Mouse (Mus musculus) lung, embryonic 16.5 days (tissue): ENCODE data around the gene Josd1. TPM values are rescaled to one million over a fixed set of nuclear protein-coding genes. Genes with fewer than 3 reads are reported as not detected.
A peak's percentile ranks its signal among the peaks of the same experiment; 100 is the strongest.

Experiments
- ATAC-seq: fragments of 200-750 bp; cut with Nextera tagmentation; 2 replicates; pipeline ENCODE4 v1.8.0; 2017; ENCODE audit warnings: low read depth, mild to moderate bottlenecking, moderate library complexity
- H3K27ac ChIP-seq: fragments of 300-500 bp; sonication (generic); 2 replicates; pipeline ENCODE4 v1.5.1; 2014; ENCODE audit warnings: mild to moderate bottlenecking, control low read depth, low read length
- H3K27me3 ChIP-seq: fragments of 300-500 bp; sonication (generic); 2 replicates; pipeline ENCODE4 v1.6.1; 2014; ENCODE audit warnings: low read depth, low read length, mixed read lengths; ENCODE audit not compliant: control insufficient read depth, insufficient read depth
- H3K36me3 ChIP-seq: fragments of 300-500 bp; sonication (generic); 2 replicates; pipeline ENCODE4 v1.6.1; 2014; ENCODE audit warnings: low read length; ENCODE audit not compliant: control insufficient read depth, insufficient read depth
- H3K4me1 ChIP-seq: fragments of 300-500 bp; sonication (generic); replicated peaks from 2 replicates; pipeline ENCODE4 v1.6.1; 2014; ENCODE audit warnings: low read length, mixed read lengths; ENCODE audit not compliant: control insufficient read depth, insufficient read depth
- H3K4me2 ChIP-seq: fragments of 300-500 bp; sonication (generic); 2 replicates; pipeline ENCODE4 v1.6.1; 2014; ENCODE audit warnings: low read depth, low read length, control low read depth
- H3K4me3 ChIP-seq: fragments of 300-500 bp; sonication (generic); 2 replicates; pipeline ENCODE4 v1.5.1; 2014; ENCODE audit warnings: mild to moderate bottlenecking, low read length, control low read depth
- H3K9ac ChIP-seq: fragments of 300-500 bp; sonication (generic); 2 replicates; pipeline ENCODE4 v1.6.1; 2014; ENCODE audit warnings: low read length, control low read depth
- H3K9me3 ChIP-seq: fragments of 300-500 bp; sonication (generic); 2 replicates; pipeline ENCODE4 v1.6.1; 2016; ENCODE audit warnings: low read length; ENCODE audit not compliant: control insufficient read depth
- WGBS: fragments of 180-500 bp; shearing (Covaris S2); extraction: QIAGEN DNeasy Blood & Tissue Kit; methylation state at CpG from one replicate; pipeline ENCODE4 v1.1.7; 2014; 5-methylcytosine and 5-hydroxymethylcytosine counted together
- polyA plus RNA-seq: library from polyadenylated mRNA; unstranded; fragments of >200 nt; fragmentation: Nextera tagmentation; extraction: Ambion mirVana; gene quantifications from 2 replicates; pipeline ENCODE4 v1.2.1, GENCODE M21; 2015

Gene Josd1
- polyA plus RNA-seq, 1 experiment from 2014 or later, result 15.8 TPM

DNA sequence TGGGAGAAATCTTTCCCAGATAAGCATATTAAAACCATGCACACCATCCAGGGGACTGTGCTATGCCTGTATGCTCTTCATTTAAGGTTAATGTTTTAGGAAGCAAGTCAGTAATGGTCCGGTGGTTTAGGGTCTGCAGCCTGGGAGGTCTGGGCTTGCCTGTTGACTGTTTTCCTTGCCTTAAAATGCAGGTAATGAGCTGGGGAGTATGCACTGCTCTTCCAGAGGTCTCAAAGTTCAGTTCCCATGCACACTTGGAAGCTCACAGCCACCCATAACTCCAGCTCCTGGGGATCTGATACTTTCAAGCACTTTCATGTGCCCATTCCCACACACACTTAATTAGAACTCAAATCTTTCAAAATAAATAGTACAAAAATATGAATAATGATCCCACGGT is 8.8 kb upstream of the Josd1 start:
- no peak overlapping the region for H3K27ac ChIP-seq
- H3K4me1 ChIP-seq, result peaks cover 12% of the 10 kb centered on the region
- no peak for ATAC-seq
- no peak overlapping the region for H3K4me3 ChIP-seq
- no peak overlapping the region for H3K4me2 ChIP-seq
- H3K9ac ChIP-seq, result no peak overlapping the region
- no peaks in the 10 kb centered on the region for H3K9me3 ChIP-seq
- peaks cover 3% of the 10 kb centered on the region; the same call in 1 of the 2 replicates for H3K36me3 ChIP-seq
- 91% methylated on average over 2 of the region's 2 CpGs for WGBS
- no peaks in the 10 kb centered on the region for H3K27me3 ChIP-seq

GRCm38 (mm10) chr15:79695516-79695915 is 7.8 kb upstream of the Josd1 start:
- ATAC-seq, result no peak

DNA sequence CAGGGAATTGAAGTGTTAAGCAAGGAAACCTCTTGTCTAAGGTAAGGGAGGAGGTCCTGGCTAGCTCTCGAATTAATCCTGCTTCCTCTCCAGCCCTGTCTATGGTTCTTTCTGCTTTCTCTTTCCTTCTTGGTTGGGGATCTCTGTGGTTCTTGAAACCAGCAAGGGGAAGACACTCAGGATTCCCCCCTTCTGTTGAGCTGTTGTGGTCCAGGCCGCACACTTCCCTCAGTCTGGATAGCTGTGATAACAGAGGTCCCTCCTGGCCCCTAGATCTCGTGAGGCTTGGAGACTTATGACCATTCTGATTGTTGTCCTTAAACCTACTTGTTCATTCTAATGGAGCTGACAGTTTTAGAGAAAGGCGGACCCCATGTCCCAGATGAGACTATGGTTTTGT is 6.8 kb upstream of the Josd1 start:
- H3K4me1 ChIP-seq, result peaks cover 18% of the 10 kb centered on the region
- no peak overlapping the region for H3K4me2 ChIP-seq
- no peak for ATAC-seq
- WGBS, result 85% methylated on average over 4 of the region's 4 CpGs
- H3K27ac ChIP-seq, result no peak overlapping the region
- H3K36me3 ChIP-seq, result peaks cover 3% of the 10 kb centered on the region; the same call in 1 of the 2 replicates
- H3K9me3 ChIP-seq, result no peaks in the 10 kb centered on the region
- no peak overlapping the region for H3K4me3 ChIP-seq
- H3K27me3 ChIP-seq, result no peaks in the 10 kb centered on the region
- no peak overlapping the region for H3K9ac ChIP-seq

More at GRCm38 (mm10) chr15:79695516-79695915, 7.8 kb upstream of the Josd1 start:
- peaks cover 3% of the 10 kb centered on the region; the same call in 1 of the 2 replicates for H3K36me3 ChIP-seq
- no peak overlapping the region for H3K4me2 ChIP-seq
- 21% methylated on average over 3 of the region's 3 CpGs for WGBS
- no peak overlapping the region for H3K27ac ChIP-seq
- no peak overlapping the region for H3K9ac ChIP-seq
- H3K4me3 ChIP-seq, result no peak overlapping the region
- peaks cover 13% of the 10 kb centered on the region for H3K4me1 ChIP-seq
- H3K9me3 ChIP-seq, result no peaks in the 10 kb centered on the region
- no peaks in the 10 kb centered on the region for H3K27me3 ChIP-seq

- Histone ChIP-seq H3K9me3 (no peaks in the 10 kb centered on the region), H3K9ac (0 out of 2 replicates have a peak overlapping the region, but pooled peaks have one; percentile 5), H3K27ac (no peak overlapping the region), H3K36me3 (peaks cover 3% of the 10 kb centered on the region; the same call in 1 of the 2 replicates), H3K4me2 (no peak overlapping the region; the same call in 1 of the 2 replicates), H3K4me3 (no peak overlapping the region), H3K27me3 (no peaks in the 10 kb centered on the region), H3K4me1 (peaks cover 19% of the 10 kb centered on the region)
- ATAC-seq, result no peak
- 68% methylated on average over 11 of the region's 11 CpGs for WGBS
Observed at GRCm38 (mm10) chr15:79693740-79694139, 6.0 kb upstream of the Josd1 start.

DNA sequence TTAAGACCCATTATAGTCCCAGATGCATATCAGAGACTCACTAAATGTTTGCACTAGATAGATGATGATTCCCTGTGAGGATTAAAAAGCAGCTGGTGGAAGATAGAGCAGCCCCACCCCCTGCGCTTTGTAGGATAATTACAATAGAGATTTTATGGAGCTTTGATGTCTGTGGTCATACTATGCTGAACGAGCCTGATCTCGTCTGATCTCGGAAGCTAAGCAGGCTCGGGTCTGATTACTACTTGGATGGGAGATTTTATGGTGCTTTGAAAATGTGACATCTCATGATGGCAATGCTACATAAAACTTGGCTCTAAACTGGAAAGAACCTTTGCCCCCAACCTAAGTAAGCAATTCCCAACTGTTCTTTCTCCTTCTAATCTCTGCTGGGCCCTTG is 4.6 kb upstream of the Josd1 start:
- peak overlapping the region; percentile 98; the same call in 1 of the 2 replicates for H3K4me2 ChIP-seq
- no peak overlapping the region for H3K4me3 ChIP-seq

DNA sequence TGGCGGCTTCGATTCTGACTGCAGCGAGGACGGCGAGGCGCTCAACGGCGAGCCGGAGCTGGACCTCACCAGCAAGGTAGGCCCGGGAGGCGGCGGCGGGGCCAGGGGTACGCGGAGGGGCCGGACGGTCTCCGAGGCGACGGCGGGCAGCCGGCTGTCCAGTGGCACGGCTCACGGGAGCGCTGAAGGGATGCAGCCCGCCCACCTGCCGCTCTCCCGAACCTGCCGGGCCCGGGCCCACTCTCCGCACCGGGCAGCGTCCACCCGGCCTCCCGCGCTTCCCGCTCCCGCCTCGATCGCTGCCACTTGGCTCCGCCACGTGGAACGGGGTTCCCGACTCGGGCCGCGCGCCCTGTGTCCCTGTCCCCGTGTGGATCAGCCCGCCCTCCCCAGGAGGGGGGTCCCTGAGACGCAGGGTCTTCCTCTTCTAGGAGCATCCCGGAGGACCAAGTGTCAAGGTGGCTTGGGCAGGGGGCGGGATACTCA is 3.3 kb upstream of the Josd1 start:
- Histone ChIP-seq H3K9ac (peak overlapping the region; percentile 94), H3K4me1 (peaks cover 22% of the 10 kb centered on the region), H3K36me3 (peaks cover 3% of the 10 kb centered on the region; the same call in 1 of the 2 replicates), H3K27ac (peak overlapping the region; percentile 71), H3K4me3 (peak overlapping the region; percentile 89), H3K4me2 (peak overlapping the region; percentile 98), H3K9me3 (no peaks in the 10 kb centered on the region), H3K27me3 (no peaks in the 10 kb centered on the region)
- 0% methylated on average over 40 of the region's 53 CpGs for WGBS
- peak; percentile 5 for ATAC-seq

More for the DNA sequence above, 4.6 kb upstream of the Josd1 start:
- Histone ChIP-seq H3K27me3 (no peaks in the 10 kb centered on the region), H3K27ac (no peak overlapping the region), H3K36me3 (peaks cover 3% of the 10 kb centered on the region; the same call in 1 of the 2 replicates), H3K9me3 (no peaks in the 10 kb centered on the region), H3K4me1 (peaks cover 19% of the 10 kb centered on the region), H3K9ac (no peak overlapping the region)
- no peak for ATAC-seq
- WGBS, result 85% methylated on average over 5 of the region's 5 CpGs

DNA sequence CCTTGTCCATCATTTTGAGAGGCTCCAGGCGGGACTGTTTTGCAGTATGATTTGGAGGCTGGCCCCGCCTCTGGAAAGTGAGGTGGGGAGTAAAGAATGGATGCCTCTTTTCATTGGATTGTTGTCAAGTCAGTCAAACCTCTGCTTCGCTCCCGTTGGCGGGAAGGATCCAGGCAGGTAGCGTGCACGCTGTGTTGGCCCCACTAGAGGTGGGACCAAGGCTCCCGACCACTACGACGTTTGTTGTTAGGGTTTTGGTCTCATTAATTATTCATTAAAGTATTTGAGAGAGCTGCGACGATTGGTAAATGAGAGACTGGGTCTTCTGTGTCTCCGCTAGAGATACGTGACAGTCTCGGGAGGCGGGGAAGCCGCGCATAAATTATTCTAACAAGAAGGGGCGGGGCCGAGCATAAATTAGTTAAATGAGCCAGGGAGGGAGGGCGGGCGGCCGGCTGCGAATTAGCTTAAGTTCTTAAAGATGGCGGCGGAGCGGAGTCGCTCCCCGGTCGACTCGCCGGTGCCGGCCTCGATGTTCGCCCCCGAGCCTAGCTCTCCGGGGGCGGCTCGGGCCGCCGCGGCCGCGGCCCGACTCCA is 2.8 kb upstream of the Josd1 start, which contains the start of gene Gtpbp1:
TSS of gene Gtpbp1 (plus strand) at position 420 of the 597 bp plus-strand sequence.
- H3K27me3 ChIP-seq, result no peaks in the 10 kb centered on the region
- H3K4me1 ChIP-seq, result peaks cover 28% of the 10 kb centered on the region
- peak within 1 kb of the TSS; percentile 89 for H3K4me3 ChIP-seq
- ATAC-seq, result peak; percentile 95
- peak within 1 kb of the TSS; percentile 94 for H3K9ac ChIP-seq
- WGBS, result under 1% methylated on average over 41 of the region's 45 CpGs
- peaks cover 3% of the 10 kb centered on the region; the same call in 1 of the 2 replicates for H3K36me3 ChIP-seq
- no peaks in the 10 kb centered on the region for H3K9me3 ChIP-seq
- peak within 1 kb of the TSS; percentile 98 for H3K4me2 ChIP-seq
- peak within 1 kb of the TSS; percentile 71 for H3K27ac ChIP-seq

DNA sequence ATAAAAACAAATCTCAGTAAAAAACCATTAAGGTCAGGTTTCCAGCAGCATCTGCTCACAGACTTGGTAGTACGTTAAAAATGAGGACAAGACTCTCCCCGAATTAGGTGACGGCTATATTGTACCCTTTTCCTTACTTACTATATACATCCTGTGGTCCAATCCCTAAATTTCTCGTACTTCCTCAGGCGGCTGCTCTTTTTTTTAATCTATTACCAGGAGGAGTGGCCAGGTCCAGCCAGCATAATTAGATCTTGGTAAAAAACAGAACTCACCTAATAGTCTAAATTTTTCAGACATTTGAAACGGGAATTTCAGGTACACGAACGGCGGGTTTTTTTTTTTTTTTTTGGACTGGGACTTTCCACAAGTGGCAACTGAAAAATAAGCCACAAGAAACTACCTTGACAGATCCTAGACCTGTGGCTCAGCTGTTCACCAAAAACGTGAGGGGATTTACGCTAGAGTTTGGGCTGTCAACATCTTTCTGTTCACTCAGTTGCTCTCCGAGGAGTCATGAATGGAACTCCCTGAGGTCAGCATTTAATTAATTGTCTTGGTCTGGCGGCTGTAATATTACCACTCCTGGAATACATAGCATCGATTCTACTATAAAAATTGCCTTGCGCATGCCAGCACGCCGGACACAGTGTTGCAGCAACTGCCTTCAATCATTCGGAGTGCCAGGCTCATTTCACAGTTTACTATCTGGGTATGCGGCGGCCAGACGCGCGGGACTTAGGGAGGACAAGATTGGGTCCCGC is 2.1 kb upstream of the Josd1 start:
- peak overlapping the region; percentile 21 for H3K9ac ChIP-seq
- H3K4me3 ChIP-seq, result peak overlapping the region; percentile 89
- ATAC-seq, result no peak
- peaks cover 35% of the 10 kb centered on the region for H3K4me1 ChIP-seq
- no peaks in the 10 kb centered on the region for H3K27me3 ChIP-seq
- H3K4me2 ChIP-seq, result peak overlapping the region; percentile 79
- no peaks in the 10 kb centered on the region for H3K9me3 ChIP-seq
- H3K36me3 ChIP-seq, result peaks cover 2% of the 10 kb centered on the region; the same call in 1 of the 2 replicates
- H3K27ac ChIP-seq, result peak overlapping the region; percentile 69; the same call in 1 of the 2 replicates
- 8% methylated on average over 24 of the region's 24 CpGs for WGBS
